Mouse (Mus musculus) right cerebral cortex, adult 18-20 months (tissue): ENCODE measurements around the gene A030003K21Rik.

Source experiments
- DNase-seq: peaks from one replicate; pipeline ENCODE4 v3.0.0; 2022; ENCODE audit warnings: mixed read lengths

Gene A030003K21Rik

GRCm38 (mm10) chr1:82905886-82906285 is 37.3 kb downstream of the A030003K21Rik start:
- no peak for DNase-seq

- no peak for DNase-seq
Observed at GRCm38 (mm10) chr1:82901201-82901600, 42.0 kb downstream of the A030003K21Rik start.

- no peak for DNase-seq
Observed at GRCm38 (mm10) chr1:82900567-82900966, 42.6 kb downstream of the A030003K21Rik start.

- DNase-seq: no peak
Observed at GRCm38 (mm10) chr1:82893269-82893668, 49.9 kb downstream of the A030003K21Rik start.
